Mouse (Mus musculus): ENCODE data around the gene Atp2b1. TPM values are rescaled to one million over a fixed set of nuclear protein-coding genes. Genes with fewer than 3 reads are reported as not detected.

Atp2b1 gene
- total and polyA plus RNA-seq, 2 experiments from 2014 or later: 154 to 338 TPM

GRCm38 (mm10) chr10:98958752-98959151, 44.5 kb downstream of the Atp2b1 start:
- Histone ChIP-seq H3K27me3 (ENCODE audit: insufficient read depth, low read length) (no peaks in the 10 kb centered on the region), H3K9ac (replicated peaks; ENCODE audit: low read length) (no peak overlapping the region), H3K27ac (no peak overlapping the region), H3K4me2 (ENCODE audit: low read depth, low read length) (no peak overlapping the region), H3K9me3 (ENCODE audit: low read length) (no peaks in the 10 kb centered on the region), H3K4me1 (ENCODE audit: insufficient read depth, low read length) (0 out of 2 replicates have a peak, but pooled peaks cover 4% of the 10 kb centered on the region), H3K4me3 (ENCODE audit: low read length) (no peak overlapping the region), H3K36me3 (ENCODE audit: insufficient read depth, low read length) (no peaks in the 10 kb centered on the region)
- no peak for TF ChIP-seq CTCF (IDR thresholded peaks at IDR 0.05; ENCODE audit: low read depth)
- no peak for DNase-seq (ENCODE audit: low spot score)
- WGBS: 62% methylated on average over 4 of the region's 4 CpGs
- ATAC-seq: no peak

- no peak for TF ChIP-seq CTCF (IDR thresholded peaks at IDR 0.05; ENCODE audit: low read depth)
- Histone ChIP-seq H3K4me1 (ENCODE audit: insufficient read depth, low read length) (0 out of 2 replicates have a peak, but pooled peaks cover 4% of the 10 kb centered on the region), H3K27ac (no peak overlapping the region), H3K36me3 (ENCODE audit: insufficient read depth, low read length) (no peaks in the 10 kb centered on the region), H3K9ac (replicated peaks; ENCODE audit: low read length) (no peak overlapping the region), H3K4me3 (ENCODE audit: low read length) (no peak overlapping the region), H3K4me2 (ENCODE audit: low read depth, low read length) (no peak overlapping the region), H3K9me3 (ENCODE audit: low read length) (no peaks in the 10 kb centered on the region), H3K27me3 (ENCODE audit: insufficient read depth, low read length) (no peaks in the 10 kb centered on the region)
- ATAC-seq (no peak), DNase-seq (ENCODE audit: low spot score) (peak; percentile 10)
- 57% methylated on average over 6 of the region's 6 CpGs for WGBS
Observed at GRCm38 (mm10) chr10:98959385-98959784, 45.2 kb downstream of the Atp2b1 start.

- Histone ChIP-seq H3K4me3 (ENCODE audit: low read length) (no peak overlapping the region), H3K9me3 (ENCODE audit: low read length) (no peaks in the 10 kb centered on the region), H3K4me2 (ENCODE audit: low read depth, low read length) (no peak overlapping the region), H3K27me3 (ENCODE audit: insufficient read depth, low read length) (no peaks in the 10 kb centered on the region), H3K4me1 (ENCODE audit: insufficient read depth, low read length) (0 out of 2 replicates have a peak, but pooled peaks cover 4% of the 10 kb centered on the region), H3K27ac (no peak overlapping the region), H3K36me3 (ENCODE audit: insufficient read depth, low read length) (no peaks in the 10 kb centered on the region), H3K9ac (replicated peaks; ENCODE audit: low read length) (no peak overlapping the region)
- no peak for ATAC-seq
- WGBS: 66% methylated on average over 5 of the region's 5 CpGs
- TF ChIP-seq CTCF (IDR thresholded peaks at IDR 0.05; ENCODE audit: low read depth): no peak
- DNase-seq (ENCODE audit: low spot score): no peak
Observed at GRCm38 (mm10) chr10:98960911-98961310, 46.7 kb downstream of the Atp2b1 start.

- no peak for TF ChIP-seq CTCF (IDR thresholded peaks at IDR 0.05; ENCODE audit: low read depth)
- Histone ChIP-seq H3K9ac (replicated peaks; ENCODE audit: low read length) (no peak overlapping the region), H3K4me2 (ENCODE audit: low read depth, low read length) (no peak overlapping the region), H3K4me3 (ENCODE audit: low read length) (no peak overlapping the region), H3K27me3 (ENCODE audit: insufficient read depth, low read length) (no peaks in the 10 kb centered on the region), H3K9me3 (ENCODE audit: low read length) (no peaks in the 10 kb centered on the region), H3K4me1 (ENCODE audit: insufficient read depth, low read length) (0 out of 2 replicates have a peak, but pooled peaks cover 4% of the 10 kb centered on the region), H3K36me3 (ENCODE audit: insufficient read depth, low read length) (no peaks in the 10 kb centered on the region), H3K27ac (no peak overlapping the region)
- DNase-seq (ENCODE audit: low spot score) (no peak), ATAC-seq (no peak)
- 62% methylated on average over 8 of the region's 8 CpGs for WGBS
Observed at GRCm38 (mm10) chr10:98962092-98962491, 47.9 kb downstream of the Atp2b1 start.

GRCm38 (mm10) chr10:98966407-98967215, 52.4 kb downstream of the Atp2b1 start:
- no peak for TF ChIP-seq CTCF (IDR thresholded peaks at IDR 0.05; ENCODE audit: low read depth)
- H3K9me3 ChIP-seq (ENCODE audit: low read length): no peaks in the 10 kb centered on the region
- H3K9ac ChIP-seq (replicated peaks; ENCODE audit: low read length): no peak overlapping the region
- H3K27me3 ChIP-seq (ENCODE audit: insufficient read depth, low read length): no peaks in the 10 kb centered on the region
- H3K27ac ChIP-seq: no peak overlapping the region
- no peak for DNase-seq (ENCODE audit: low spot score)
- H3K4me3 ChIP-seq (ENCODE audit: low read length): no peak overlapping the region
- no peaks in the 10 kb centered on the region for H3K4me1 ChIP-seq (ENCODE audit: insufficient read depth, low read length)
- H3K4me2 ChIP-seq (ENCODE audit: low read depth, low read length): no peak overlapping the region
- no peak for ATAC-seq
- 77% methylated on average over 13 of the region's 13 CpGs for WGBS
- H3K36me3 ChIP-seq (ENCODE audit: insufficient read depth, low read length): no peaks in the 10 kb centered on the region; the same call in 1 of the 2 replicates

GRCm38 (mm10) chr10:98967240-98967891, 53.2 kb downstream of the Atp2b1 start:
- H3K36me3 ChIP-seq (ENCODE audit: insufficient read depth, low read length): no peaks in the 10 kb centered on the region; the same call in 1 of the 2 replicates
- DNase-seq (ENCODE audit: low spot score) (no peak), ATAC-seq (no peak)
- H3K9me3 ChIP-seq (ENCODE audit: low read length): no peaks in the 10 kb centered on the region
- H3K27ac ChIP-seq: no peak overlapping the region
- H3K27me3 ChIP-seq (ENCODE audit: insufficient read depth, low read length): no peaks in the 10 kb centered on the region
- no peak overlapping the region for H3K4me2 ChIP-seq (ENCODE audit: low read depth, low read length)
- H3K4me3 ChIP-seq (ENCODE audit: low read length): no peak overlapping the region
- no peak for TF ChIP-seq CTCF (IDR thresholded peaks at IDR 0.05; ENCODE audit: low read depth)
- no peaks in the 10 kb centered on the region for H3K4me1 ChIP-seq (ENCODE audit: insufficient read depth, low read length)
- no peak overlapping the region for H3K9ac ChIP-seq (replicated peaks; ENCODE audit: low read length)
- WGBS: 91% methylated on average over 15 of the region's 15 CpGs
